Mouse (Mus musculus): Measurements from ENCODE around the gene Mitd1.
A peak's percentile ranks its signal among the peaks of the same experiment; 100 is the strongest.

Mitd1 gene

DNA sequence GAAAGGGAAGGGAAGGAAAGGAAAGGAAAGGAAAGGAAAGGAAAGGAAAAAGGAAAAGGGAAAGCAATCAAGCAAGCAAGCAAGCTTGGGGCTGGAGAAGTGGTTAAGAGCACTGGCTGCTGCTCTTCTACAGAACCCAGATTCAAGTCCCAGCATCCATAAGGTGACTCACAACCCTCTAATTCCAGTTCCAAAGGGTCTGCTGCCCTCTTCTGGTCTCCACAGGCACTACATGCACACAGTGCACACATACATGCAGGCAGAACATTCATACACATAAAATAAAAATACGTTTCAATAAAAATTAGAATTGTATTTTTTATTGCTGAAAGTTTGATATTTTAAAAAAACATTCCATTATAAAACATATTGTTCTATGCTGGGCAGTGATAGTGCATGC is 23.2 kb downstream of the Mitd1 start:
- DNase-seq: peak; percentile 46 to 65

DNA sequence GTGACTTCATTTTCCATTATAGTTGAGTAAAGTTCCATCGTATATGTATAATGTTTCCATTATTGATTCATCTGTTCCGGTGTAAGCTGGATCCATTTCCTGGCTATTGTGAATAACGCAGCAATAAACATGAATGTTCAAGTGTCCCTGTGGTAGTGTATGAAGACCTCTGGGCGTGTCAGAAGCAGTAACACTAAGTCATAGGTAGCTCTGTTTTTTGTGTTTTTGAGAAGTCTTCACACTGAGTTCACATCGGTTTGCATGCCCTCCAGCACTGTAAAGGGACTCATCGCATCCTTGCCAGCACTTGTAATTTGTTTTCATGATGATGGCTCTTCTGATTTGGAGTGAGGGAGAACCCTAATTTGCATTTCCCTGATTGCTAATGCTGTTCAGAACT is 23.9 kb downstream of the Mitd1 start, which contains the start of gene Tsga10:
Gene Tsga10, minus strand, starts transcription at position 144 of the 400 bp plus-strand sequence.
- no peak for DNase-seq

DNA sequence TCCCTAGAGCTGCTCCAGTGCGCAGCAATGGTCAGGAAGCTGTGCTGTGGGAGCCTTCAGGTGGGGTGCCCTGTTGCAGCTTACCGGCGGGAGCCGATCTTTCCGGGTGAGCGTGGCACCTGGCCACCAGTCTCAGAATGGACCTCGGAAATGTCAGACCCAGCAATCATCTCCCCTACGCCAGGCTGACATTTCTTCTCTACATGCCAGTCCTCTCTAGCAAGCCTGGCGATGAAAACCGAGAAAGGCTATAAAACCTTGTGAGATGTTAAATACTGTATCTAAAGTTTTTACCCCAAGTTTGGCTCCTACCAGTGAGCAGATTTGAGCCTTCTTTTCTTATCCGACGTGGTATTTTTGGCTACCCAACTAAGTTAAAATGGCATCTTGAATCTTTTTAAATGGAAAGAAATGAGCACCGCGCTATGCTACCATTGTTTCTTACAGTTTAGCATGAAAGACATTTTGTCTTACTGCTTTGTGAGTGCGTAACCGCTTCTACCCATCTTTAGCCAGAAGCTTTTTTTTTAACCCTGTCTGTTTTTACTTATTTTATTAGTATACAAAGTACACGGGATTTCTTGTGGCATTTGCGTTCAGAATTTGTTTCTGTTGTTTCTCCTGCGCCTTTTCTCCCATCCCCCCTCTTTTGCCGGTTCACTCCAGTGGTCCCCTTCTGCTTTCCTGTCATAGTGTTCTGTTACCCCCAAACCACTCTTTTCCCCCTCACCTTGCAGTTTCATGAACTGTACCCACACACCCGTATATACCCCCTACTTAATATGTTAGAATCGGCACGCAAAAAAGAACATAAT is 24.6 kb downstream of the Mitd1 start:
- DNase-seq: peak in 1 of 2 experiments; percentile 22

DNA sequence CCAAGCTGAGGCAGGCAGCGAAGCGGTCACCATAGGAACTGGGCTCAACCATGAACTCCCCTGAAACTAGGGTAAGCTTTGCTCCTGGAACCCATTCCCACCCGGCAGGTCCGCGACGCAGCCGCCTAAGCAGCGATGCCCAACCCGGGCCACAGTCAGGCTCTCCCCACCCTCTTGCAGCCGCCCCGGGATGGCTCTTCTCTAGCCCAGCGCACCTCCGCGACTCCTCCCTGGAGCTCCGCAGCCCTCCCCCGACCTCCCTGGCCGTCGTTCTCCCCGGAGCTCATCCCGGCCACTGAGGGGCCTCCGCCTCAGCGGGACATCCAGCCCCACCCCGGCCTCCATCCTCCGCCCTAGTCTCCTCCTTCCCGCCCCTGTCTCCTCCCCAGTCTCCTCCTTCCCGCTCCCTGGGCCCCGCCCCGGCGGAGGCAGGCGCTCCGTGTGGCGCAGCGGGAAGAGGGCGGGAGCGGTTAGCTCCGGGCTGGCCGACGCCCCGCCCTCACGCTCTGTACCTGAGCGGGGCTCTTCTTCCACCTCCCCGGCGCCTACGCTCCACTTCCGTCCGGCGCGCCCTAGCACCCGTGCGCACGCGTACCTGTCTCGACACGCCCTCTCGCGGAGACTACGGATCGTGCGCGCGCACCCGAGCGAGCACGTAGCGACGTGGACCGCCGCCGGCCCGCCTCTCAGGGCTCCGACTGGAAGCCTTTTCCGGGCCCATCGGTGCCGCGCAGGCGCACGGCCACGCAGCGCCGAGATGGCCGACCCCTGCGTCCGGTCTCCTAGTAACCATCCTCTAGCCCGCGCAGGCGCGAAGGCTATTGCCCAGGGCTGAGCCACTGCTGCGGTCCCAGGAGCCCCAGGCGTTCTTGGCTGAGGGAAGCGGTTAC is 25.5 kb downstream of the Mitd1 start:
- DNase-seq: peak; percentile 100

DNA sequence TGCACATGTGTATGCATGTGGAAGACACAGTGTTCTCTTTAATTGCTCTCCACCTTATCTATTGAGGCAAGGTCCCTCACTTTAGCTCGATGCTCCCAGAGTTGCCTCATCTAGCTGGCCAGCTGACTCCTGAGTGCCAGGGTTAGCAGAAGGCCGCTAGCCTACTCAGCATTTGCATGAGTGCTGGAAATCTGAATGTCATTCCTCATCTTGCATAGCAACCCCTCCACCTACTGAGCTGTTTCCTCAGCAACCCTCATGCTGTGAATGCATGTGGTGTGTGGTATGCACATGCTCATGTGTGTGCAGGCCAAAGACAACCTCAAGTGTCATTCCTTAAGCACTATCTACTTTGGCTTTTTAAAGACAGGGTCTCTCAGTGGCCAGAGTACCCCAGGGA is 39.5 kb downstream of the Mitd1 start:
- no peak for DNase-seq

DNA sequence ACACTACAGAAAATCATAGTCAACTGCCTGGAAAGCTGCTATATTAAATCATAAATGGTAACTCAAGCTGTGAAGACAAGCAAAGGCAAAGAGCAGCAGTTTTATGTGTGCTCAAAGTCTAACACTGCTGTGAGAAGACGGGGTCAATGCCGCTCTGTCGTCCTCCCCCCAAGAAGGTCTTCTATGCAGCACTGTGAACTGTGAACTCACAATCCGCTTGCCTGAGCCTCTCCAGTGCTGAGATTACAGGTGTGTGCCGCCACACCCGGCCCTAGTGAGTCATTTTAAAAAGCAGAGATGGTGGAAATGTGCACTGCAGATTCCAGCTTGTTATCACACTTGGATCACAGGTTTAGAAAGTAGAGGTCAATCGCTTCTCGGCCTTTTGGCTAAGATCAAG is 43.3 kb downstream of the Mitd1 start:
- DNase-seq: no peak

DNA sequence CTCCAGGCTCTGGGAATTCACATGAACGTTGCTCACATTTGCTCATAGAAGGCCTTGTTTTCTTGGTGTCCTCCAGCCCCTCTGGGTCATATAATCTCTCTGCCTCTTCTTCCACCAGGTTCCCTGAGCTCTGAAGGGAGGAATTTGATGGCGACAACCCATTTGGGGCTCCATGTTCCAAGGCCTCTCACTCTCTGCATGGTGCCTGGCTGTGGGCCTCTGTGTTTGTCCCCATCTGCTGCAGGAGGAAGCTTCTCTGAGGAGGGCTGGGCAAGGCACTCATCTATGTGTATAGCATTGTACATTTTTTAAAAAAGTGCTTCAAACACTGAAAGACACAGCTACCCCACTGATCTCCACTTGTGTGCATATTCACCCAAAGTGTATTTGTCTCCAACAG is 58.5 kb downstream of the Mitd1 start:
- DNase-seq: peak; percentile 85 to 87
